Mouse (Mus musculus) stomach, postnatal 0 days (tissue): ENCODE data around the gene Nkx6-1. TPM values are rescaled to one million over a fixed set of nuclear protein-coding genes. Genes with fewer than 3 reads are reported as not detected.

Source experiments
- ATAC-seq: fragments of 200-750 bp; cut with Nextera tagmentation; 2 replicates; pipeline ENCODE4 v1.8.0; 2017; ENCODE audit not compliant: low FRiP score, low TSS enrichment
- DNase-seq: peaks from one replicate; pipeline ENCODE4 v3.0.0-alpha.2; 2016; ENCODE audit warnings: low spot score
- H3K27ac ChIP-seq: fragments of 300-500 bp; sonication (generic); replicated peaks from 2 replicates; pipeline ENCODE4 v1.5.1; 2014; ENCODE audit warnings: mild to moderate bottlenecking, control low read depth
- H3K27me3 ChIP-seq: fragments of 300-500 bp; sonication (generic); 2 replicates; pipeline ENCODE4 v1.6.1; 2014; ENCODE audit warnings: low read length; ENCODE audit not compliant: control insufficient read depth, insufficient read depth
- H3K36me3 ChIP-seq: fragments of 300-500 bp; sonication (generic); 2 replicates; pipeline ENCODE4 v1.6.1; 2014; ENCODE audit warnings: low read length, mixed read lengths; ENCODE audit not compliant: control insufficient read depth, insufficient read depth
- H3K4me1 ChIP-seq: fragments of 300-500 bp; sonication (generic); replicated peaks from 2 replicates; pipeline ENCODE4 v1.6.1; 2014; ENCODE audit warnings: antibody characterized with exemption; ENCODE audit not compliant: control insufficient read depth, insufficient read depth
- H3K4me2 ChIP-seq: fragments of 300-500 bp; sonication (generic); replicated peaks from 2 replicates; pipeline ENCODE4 v1.6.1; 2014; ENCODE audit warnings: low read depth, mild to moderate bottlenecking, control low read depth, moderate library complexity
- H3K4me3 ChIP-seq: fragments of 300-500 bp; sonication (generic); 2 replicates; pipeline ENCODE4 v1.5.1; 2014; ENCODE audit warnings: low read depth, low read length, control low read depth
- H3K9ac ChIP-seq: fragments of 300-500 bp; sonication (generic); 2 replicates; pipeline ENCODE4 v1.6.1; 2014; ENCODE audit warnings: mild to moderate bottlenecking, low read length, control low read depth, mixed read lengths
- H3K9me3 ChIP-seq: fragments of 300-500 bp; sonication (generic); 2 replicates; pipeline ENCODE4 v1.6.1; 2016; ENCODE audit warnings: low read length; ENCODE audit not compliant: control insufficient read depth
- CTCF ChIP-seq: IDR thresholded peaks from 2 replicates; pipeline ENCODE4 v1.5.1; 2016; ENCODE audit warnings: antibody characterized with exemption, low read depth, mild to moderate bottlenecking, moderate library complexity
- EP300 ChIP-seq: optimal IDR thresholded peaks from 2 replicates; pipeline ENCODE3; 2016; ENCODE audit warnings: antibody characterized with exemption
- WGBS: fragments of 180-500 bp; shearing (Covaris S2); extraction: QIAGEN DNeasy Blood & Tissue Kit; methylation state at CpG from one replicate; pipeline ENCODE4 v1.1.7; 2014; 5-methylcytosine and 5-hydroxymethylcytosine counted together
- polyA plus RNA-seq: library from polyadenylated mRNA; unstranded; fragments of >200 nt; fragmentation: Nextera tagmentation; extraction: Ambion mirVana; gene quantifications from 2 replicates; pipeline ENCODE4 v1.2.1, GENCODE M21; 2015

Gene Nkx6-1
- 1.6 and 2.8 TPM in 2 replicates for polyA plus RNA-seq

DNA sequence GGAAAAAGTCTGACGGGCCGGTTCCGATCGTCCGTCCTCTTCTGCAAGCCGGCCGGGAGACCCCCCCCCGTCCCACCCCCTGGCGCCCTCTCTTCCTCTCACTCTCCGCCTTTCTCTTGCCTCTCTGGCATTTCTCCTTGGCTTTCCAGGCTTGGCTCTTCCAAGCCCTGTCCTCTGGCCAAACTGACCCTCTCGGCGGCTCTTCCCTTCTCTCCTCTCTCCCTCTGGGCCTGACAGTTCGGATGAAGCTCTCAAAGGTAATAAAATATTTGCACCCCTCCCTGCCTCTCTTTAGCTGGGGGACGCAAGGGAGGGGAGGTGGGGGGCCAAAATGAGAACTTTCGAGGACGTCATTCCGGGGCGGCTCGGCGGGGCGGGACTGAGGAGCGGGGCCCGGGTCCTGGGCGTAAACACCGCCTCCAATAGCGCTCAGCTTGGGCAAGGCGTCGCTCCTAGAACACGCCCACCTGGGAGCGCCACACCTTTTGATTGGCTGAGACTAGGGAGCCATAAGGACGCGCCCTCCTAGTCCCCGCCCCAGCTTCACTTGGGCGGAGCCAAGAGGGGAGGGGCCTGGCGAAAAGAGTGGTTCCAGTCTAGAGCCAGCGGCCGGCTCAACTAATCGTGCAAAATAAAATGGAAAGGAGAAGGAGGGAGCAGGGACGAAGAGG, at the start of gene Nkx6-1:
TSS of gene Nkx6-1 (minus strand) at position 52 of the 671 bp plus-strand sequence.
- WGBS, result 1% methylated on average over 39 of the region's 39 CpGs
- peak within 1 kb of the TSS; percentile 51 for H3K9ac ChIP-seq

DNA sequence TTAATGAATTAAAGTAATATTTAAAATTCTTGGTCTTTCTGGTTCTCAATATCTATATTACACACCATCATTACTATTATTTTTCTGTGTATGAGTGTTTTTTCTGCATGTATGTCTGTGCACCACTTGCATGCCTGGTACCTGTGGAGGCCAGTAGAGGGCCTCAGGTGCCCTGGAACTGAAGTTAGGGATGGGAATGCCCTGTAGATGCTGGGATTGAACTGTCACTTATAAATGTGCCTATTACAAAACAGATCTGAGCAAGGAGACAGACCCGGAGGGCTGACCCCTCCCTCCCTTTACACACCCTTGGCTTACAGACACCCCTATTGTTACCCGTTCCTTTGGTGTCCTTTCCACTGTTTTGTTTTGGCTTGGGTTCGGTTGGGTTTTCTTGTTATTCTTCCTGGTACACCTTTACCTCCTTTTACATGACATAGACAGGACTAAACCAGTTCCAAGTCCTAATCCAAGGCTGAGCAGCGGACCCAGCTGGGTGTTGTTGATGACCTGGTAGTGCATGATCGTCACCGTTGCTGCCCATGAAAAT, 48.3 kb upstream of the Nkx6-1 start:
- Histone ChIP-seq H3K27me3 (no peaks in the 10 kb centered on the region), H3K9ac (no peak overlapping the region), H3K36me3 (no peaks in the 10 kb centered on the region), H3K27ac (no peak overlapping the region), H3K4me3 (no peak overlapping the region), H3K9me3 (no peaks in the 10 kb centered on the region), H3K4me2 (no peak overlapping the region), H3K4me1 (no peaks in the 10 kb centered on the region)
- 65% methylated on average over 6 of the region's 6 CpGs for WGBS
- ATAC-seq (no peak), DNase-seq (no peak)
- TF ChIP-seq CTCF (peak; percentile 68), EP300 (no peak)

More for the DNA sequence above, at the start of gene Nkx6-1:
- H3K9me3 ChIP-seq, result no peaks in the 10 kb centered on the region
- ATAC-seq, result peak; percentile 96
- peak; percentile 89 for DNase-seq
- peak within 1 kb of the TSS; percentile 42 for H3K4me3 ChIP-seq
- H3K27me3 ChIP-seq, result peaks cover 41% of the 10 kb centered on the region; the same call in 1 of the 2 replicates
- peak within 1 kb of the TSS; percentile 56 for H3K4me2 ChIP-seq
- no peak for TF ChIP-seq EP300
- TF ChIP-seq CTCF, result no peak
- H3K27ac ChIP-seq, result peak within 1 kb of the TSS; percentile 49; the same call in 1 of the 2 replicates
- H3K4me1 ChIP-seq, result peaks cover 3% of the 10 kb centered on the region
- no peaks in the 10 kb centered on the region for H3K36me3 ChIP-seq

DNA sequence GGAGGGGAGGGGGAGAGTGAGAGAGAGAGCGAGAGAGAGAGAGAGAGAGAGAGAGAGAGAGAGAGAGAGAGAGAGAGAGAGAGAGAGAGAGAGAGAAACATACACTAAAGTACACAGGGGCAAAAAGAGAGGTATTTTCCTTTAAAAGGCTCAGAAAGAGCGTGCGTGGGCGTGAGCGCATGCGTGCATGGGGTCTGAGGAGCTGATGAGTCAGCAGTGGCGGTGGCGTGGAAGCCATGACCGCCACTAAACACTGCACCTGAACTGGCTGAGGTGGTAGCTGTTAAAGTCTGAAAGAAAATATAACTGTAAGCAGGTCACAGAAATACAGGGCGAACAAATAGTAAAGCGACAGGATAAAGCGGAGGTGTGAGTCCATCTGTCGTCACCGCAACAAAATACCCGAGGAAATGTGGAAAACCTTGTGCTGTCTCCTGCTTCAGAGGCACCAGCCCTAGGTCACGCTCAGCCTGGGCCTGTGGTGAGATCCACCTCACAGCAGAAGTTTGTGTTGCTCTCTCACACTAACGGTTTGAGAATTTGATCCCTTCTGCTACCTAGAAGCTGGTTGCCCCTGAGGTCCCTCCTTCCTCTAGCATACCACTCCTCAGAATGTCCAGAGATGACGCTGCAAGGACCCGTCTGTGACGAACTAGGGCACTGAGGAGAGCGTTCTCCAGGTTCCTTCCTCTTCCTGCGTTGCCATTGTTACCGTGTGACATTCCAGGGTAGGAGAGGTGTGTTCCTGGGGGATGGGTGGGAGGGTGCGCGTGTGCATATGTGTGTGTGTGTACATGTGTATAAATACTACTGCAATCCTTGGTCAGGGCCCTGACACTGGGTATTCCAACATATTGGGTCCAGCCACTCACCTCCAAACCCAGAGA, 38.8 kb upstream of the Nkx6-1 start:
- Histone ChIP-seq H3K36me3 (no peaks in the 10 kb centered on the region), H3K4me3 (no peak overlapping the region), H3K27ac (no peak overlapping the region), H3K4me2 (no peak overlapping the region), H3K9me3 (no peaks in the 10 kb centered on the region), H3K27me3 (no peaks in the 10 kb centered on the region), H3K9ac (no peak overlapping the region), H3K4me1 (no peaks in the 10 kb centered on the region)
- DNase-seq (no peak), ATAC-seq (no peak)
- TF ChIP-seq CTCF (no peak), EP300 (no peak)
- 66% methylated on average over 24 of the region's 25 CpGs for WGBS

DNA sequence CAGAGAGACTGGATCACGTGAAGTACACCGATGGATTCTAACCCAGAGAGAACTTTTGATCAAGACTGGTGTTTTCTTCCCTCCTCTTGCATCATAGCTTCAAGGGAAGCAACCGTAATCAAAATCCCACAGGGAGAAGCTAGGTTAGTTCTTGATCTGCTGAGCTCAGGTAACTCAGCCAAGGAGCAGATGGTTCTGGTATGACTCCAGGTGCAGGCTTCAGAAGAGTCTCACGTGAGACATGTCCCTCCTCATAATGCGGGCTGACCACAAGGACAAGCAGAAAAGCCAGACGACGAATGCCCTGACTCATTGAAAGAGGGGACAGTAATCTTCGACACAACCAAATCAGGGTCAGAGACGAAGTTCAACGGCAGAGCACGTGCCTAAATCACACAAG, 37.8 kb upstream of the Nkx6-1 start:
- Histone ChIP-seq H3K4me2 (no peak overlapping the region), H3K4me1 (no peaks in the 10 kb centered on the region), H3K36me3 (no peaks in the 10 kb centered on the region), H3K9me3 (no peaks in the 10 kb centered on the region), H3K9ac (no peak overlapping the region), H3K27me3 (no peaks in the 10 kb centered on the region), H3K27ac (no peak overlapping the region), H3K4me3 (no peak overlapping the region)
- DNase-seq (no peak), ATAC-seq (no peak)
- TF ChIP-seq CTCF (no peak), EP300 (no peak)
- 75% methylated on average over 11 of the region's 11 CpGs for WGBS

DNA sequence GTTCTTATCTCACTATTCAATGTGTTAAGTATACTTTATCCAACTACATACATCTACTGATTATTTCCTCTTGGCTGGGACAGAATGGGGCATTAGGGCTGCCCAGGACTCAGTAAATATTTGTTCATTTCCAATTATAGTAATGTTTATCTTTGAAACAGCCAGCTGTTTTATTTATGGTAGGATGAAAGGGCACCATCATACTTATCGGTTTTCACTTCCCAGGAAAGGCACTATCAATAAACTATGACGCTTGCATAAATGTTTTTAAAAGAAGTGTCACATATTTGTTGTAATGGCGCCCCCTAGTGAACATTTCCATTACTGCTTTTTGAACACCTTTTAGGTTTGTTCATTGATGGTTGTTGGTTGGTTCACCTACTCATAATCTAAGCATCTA, 35.8 kb upstream of the Nkx6-1 start:
- Histone ChIP-seq H3K9me3 (no peaks in the 10 kb centered on the region), H3K4me3 (no peak overlapping the region), H3K27ac (no peak overlapping the region), H3K9ac (no peak overlapping the region), H3K4me2 (no peak overlapping the region; the same call in 1 of the 2 replicates), H3K27me3 (no peaks in the 10 kb centered on the region), H3K4me1 (no peaks in the 10 kb centered on the region), H3K36me3 (no peaks in the 10 kb centered on the region)
- peak; percentile 94 for ATAC-seq
- TF ChIP-seq EP300 (no peak), CTCF (peak; percentile 74)
- no peak for DNase-seq
- 2% methylated on average over 3 of the region's 3 CpGs for WGBS
